In genomic region chr16:32165281-32165821, GRCm38 (mm10) we compare ENCODE assay signal across 8 mouse cellular contexts. TPM values are rescaled to one million over a fixed set of nuclear protein-coding genes. Genes with fewer than 3 reads are reported as not detected.
DNase-seq lines count a peak whose midpoint lies in the region; ATAC-seq lines count a peak whose summit lies in the region.

Gene Nrros (minus strand): TSS chr16:32165594.

- H3K9me3 ChIP-seq in intestine, embryonic 15.5 days = no peaks in the 10 kb centered on the region
- H3K9me3 ChIP-seq in midbrain, embryonic 16.5 days (replicated peaks; ENCODE audit: control insufficient read depth, low read length, poor library complexity, severe bottlenecking) = no peaks in the 10 kb centered on the region

- peak within 1 kb of the TSS; percentile 74 for H3K4me2 ChIP-seq in intestine, embryonic 15.5 days (replicated peaks)
- H3K4me2 ChIP-seq in midbrain, embryonic 16.5 days (ENCODE audit: low read length) = peak within 1 kb of the TSS; percentile 82

- peak within 1 kb of the TSS; percentile 24 for H3K9ac ChIP-seq in intestine, embryonic 15.5 days
- H3K9ac ChIP-seq in midbrain, embryonic 16.5 days (ENCODE audit: low read depth, low read length) = peak within 1 kb of the TSS; percentile 66

- no peaks in the 10 kb centered on the region for H3K36me3 ChIP-seq in intestine, embryonic 15.5 days
- H3K36me3 ChIP-seq in midbrain, embryonic 16.5 days (ENCODE audit: control insufficient read depth, insufficient read depth, low read length) = no peaks in the 10 kb centered on the region
- H3K36me3 ChIP-seq in splenic B cell, adult 2 months (ENCODE audit: control insufficient read depth, insufficient read depth, low read length, poor library complexity, severe bottlenecking) = no peaks in the 10 kb centered on the region

- peak; percentile 65 for DNase-seq in layer of hippocampus, adult 11-12 months (ENCODE audit: low spot score)
- no peak for DNase-seq in layer of hippocampus, adult 9-10 months (ENCODE audit: low spot score)
- peak; percentile 73 to 74 for DNase-seq in cerebellum, postnatal 25 days
- DNase-seq in gonadal fat pad, adult 2 months (ENCODE audit: low read depth) = no peak
- peak; percentile 75 for DNase-seq in liver
- peak; percentile 94 for DNase-seq in splenic B cell, adult 2 months (ENCODE audit: low read depth, low spot score)

- H3K27ac ChIP-seq in intestine, embryonic 15.5 days = no peak within 1 kb of the TSS
- H3K27ac ChIP-seq in midbrain, embryonic 16.5 days (ENCODE audit: low read length) = no peak within 1 kb of the TSS

- H3K4me1 ChIP-seq in intestine, embryonic 15.5 days (replicated peaks) = no peaks in the 10 kb centered on the region
- peaks cover 4% of the 10 kb centered on the region; the same call in 1 of the 2 replicates for H3K4me1 ChIP-seq in midbrain, embryonic 16.5 days (ENCODE audit: control insufficient read depth, insufficient read depth, low read length)

- WGBS in intestine, embryonic 15.5 days = 2% methylated on average over 25 of the region's 25 CpGs
- WGBS in midbrain, embryonic 16.5 days = 2% methylated on average over 25 of the region's 25 CpGs

- peak; percentile 65; the same call in 1 of the 2 replicates for ATAC-seq in intestine, embryonic 15.5 days
- ATAC-seq in midbrain, embryonic 16.5 days = no peak

- peaks cover 4% of the 10 kb centered on the region; the same call in 1 of the 2 replicates for H3K27me3 ChIP-seq in intestine, embryonic 15.5 days (replicated peaks)
- peaks cover 4% of the 10 kb centered on the region; the same call in 1 of the 2 replicates for H3K27me3 ChIP-seq in midbrain, embryonic 16.5 days (ENCODE audit: control insufficient read depth, insufficient read depth, low read depth, low read length)
- no peaks in the 10 kb centered on the region for H3K27me3 ChIP-seq in splenic B cell, adult 2 months (ENCODE audit: control insufficient read depth, insufficient read depth, low read length, poor library complexity, severe bottlenecking)

- peak within 1 kb of the TSS; percentile 33 for H3K4me3 ChIP-seq in intestine, embryonic 15.5 days (replicated peaks)
- peak within 1 kb of the TSS; percentile 40 for H3K4me3 ChIP-seq in midbrain, embryonic 16.5 days (ENCODE audit: low read depth, low read length)

RNA-seq across cellular contexts. Expression of gene Nrros, which starts in this region (rescaled TPM):
- 20.7 and 28.9 TPM in 2 replicates for polyA plus RNA-seq in gonadal fat pad, adult 2 months (2012; rRNA removed)
- polyA plus RNA-seq in intestine, embryonic 15.5 days (2015; fragmentation: Nextera tagmentation; extraction: Ambion mirVana) = 13.7 and 13.8 TPM in 2 replicates
- 6.7 and 6.8 TPM in 2 replicates for polyA plus RNA-seq in midbrain, embryonic 16.5 days (2015; fragmentation: Nextera tagmentation; extraction: Ambion mirVana)

Comparison
In these comparisons a context has a peak if more than half of its experiments do, and no peak if none do; other contexts are left out.
1. DNase-seq: peak in layer of hippocampus, adult 11-12 months (single experiment), cerebellum, postnatal 25 days (2 of 2), liver (single experiment) and splenic B cell, adult 2 months (single experiment); none in layer of hippocampus, adult 9-10 months (single experiment) and gonadal fat pad, adult 2 months (single experiment).